Mouse (Mus musculus): ENCODE results near the gene Rbm25. TPM values are rescaled to one million over a fixed set of nuclear protein-coding genes. Genes with fewer than 3 reads are reported as not detected.

The Rbm25 gene
- polyA plus RNA-seq, 1 experiment, result 47.5 TPM

- no peak overlapping the region for H3K27ac ChIP-seq (ENCODE audit: control insufficient read depth, insufficient read depth, low read depth, low read length)
- no peaks in the 10 kb centered on the region for H3K27me3 ChIP-seq (ENCODE audit: control insufficient read depth, insufficient read depth, low read length)
- peaks cover 2% of the 10 kb centered on the region for H3K36me3 ChIP-seq (ENCODE audit: control insufficient read depth, insufficient read depth, low read length)
- peak overlapping the region; percentile 65 for H3K4me3 ChIP-seq (ENCODE audit: control insufficient read depth, low read depth, low read length)
- no peaks in the 10 kb centered on the region for H3K4me1 ChIP-seq (ENCODE audit: control insufficient read depth, insufficient read depth, low read length)
- no peak for TF ChIP-seq CTCF (IDR thresholded peaks at IDR 0.05; ENCODE audit: control insufficient read depth, insufficient read depth, insufficient replicate concordance, low read depth, low read length)
- no peak for TF ChIP-seq POLR2A (IDR thresholded peaks at IDR 0.05; ENCODE audit: control insufficient read depth, low read depth, low read length)
Observed at GRCm38 (mm10) chr12:83732225-83732624, 101.2 kb downstream of the Rbm25 start.

Other genes starting within 250 kb of the Rbm25 start
- 23.1 and 26.0 TPM in 2 replicates for gene Dpf3, start 143.5 kb upstream of the Rbm25 start, polyA plus RNA-seq (2012; rRNA removed)
- gene Dcaf4, start 110.8 kb upstream of the Rbm25 start, polyA plus RNA-seq (2012; rRNA removed), result 15.1 and 16.9 TPM in 2 replicates
- 302 and 308 TPM in 2 replicates for gene Zfyve1, start 34.0 kb upstream of the Rbm25 start, polyA plus RNA-seq (2012; rRNA removed)
- 109 and 110 TPM in 2 replicates for gene Psen1, start 56.9 kb downstream of the Rbm25 start, polyA plus RNA-seq (2012; rRNA removed)
- gene Papln, start 132.4 kb downstream of the Rbm25 start, polyA plus RNA-seq (2012; rRNA removed), result 7.6 and 9.9 TPM in 2 replicates

Measured in testis, adult 2 months (tissue).